Mouse (Mus musculus): ENCODE data around the gene 1810055G02Rik. TPM values are rescaled to one million over a fixed set of nuclear protein-coding genes. Genes with fewer than 3 reads are reported as not detected.

The 1810055G02Rik gene
- polyA plus RNA-seq, 1 experiment from 2014 or later, result 61.4 TPM

DNA sequence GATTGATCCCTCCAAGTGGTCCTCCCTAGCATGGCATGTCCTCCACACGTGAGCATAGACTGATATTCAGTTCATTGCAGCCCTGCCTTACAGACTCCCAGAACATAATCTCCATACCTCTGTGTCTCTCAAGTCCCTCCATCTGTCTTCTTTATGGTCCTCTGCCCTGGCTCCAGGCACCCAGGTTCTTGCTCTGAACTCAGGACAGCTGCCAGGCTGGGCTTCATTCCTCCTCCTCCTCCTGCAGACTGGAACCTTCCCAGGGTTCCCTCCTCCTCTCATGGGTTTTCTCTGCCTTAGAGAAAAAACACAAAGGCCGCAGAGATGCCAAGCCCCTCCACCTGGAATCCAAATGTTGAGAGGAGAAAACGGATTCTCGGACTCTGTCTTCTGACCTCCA lies 34.6 kb downstream of the 1810055G02Rik start:
- Histone ChIP-seq H3K4me1 (ENCODE audit: control insufficient read depth, insufficient read depth, low read length) (0 out of 2 replicates have a peak, but pooled peaks cover 3% of the 10 kb centered on the region), H3K9ac (ENCODE audit: low read depth, low read length) (0 out of 2 replicates have a peak overlapping the region, but pooled peaks have one; percentile 8), H3K36me3 (ENCODE audit: control insufficient read depth, insufficient read depth, low read length) (no peaks in the 10 kb centered on the region), H3K9me3 (ENCODE audit: control insufficient read depth, low read length) (no peaks in the 10 kb centered on the region), H3K27ac (replicated peaks; ENCODE audit: low read depth, low read length) (peak overlapping the region; percentile 58; the same call in 1 of the 2 replicates), H3K27me3 (replicated peaks; ENCODE audit: control insufficient read depth, insufficient read depth, low read length) (no peaks in the 10 kb centered on the region), H3K4me3 (ENCODE audit: low read depth, low read length) (no peak overlapping the region), H3K4me2 (ENCODE audit: low read depth, low read length) (no peak overlapping the region)
- 0 out of 2 replicates have a peak, but pooled peaks have one; percentile 6 for ATAC-seq (ENCODE audit: low read depth)
- DNase-seq (ENCODE audit: low spot score), result peak; percentile 10
- 34% methylated on average over 4 of the region's 4 CpGs for WGBS

DNA sequence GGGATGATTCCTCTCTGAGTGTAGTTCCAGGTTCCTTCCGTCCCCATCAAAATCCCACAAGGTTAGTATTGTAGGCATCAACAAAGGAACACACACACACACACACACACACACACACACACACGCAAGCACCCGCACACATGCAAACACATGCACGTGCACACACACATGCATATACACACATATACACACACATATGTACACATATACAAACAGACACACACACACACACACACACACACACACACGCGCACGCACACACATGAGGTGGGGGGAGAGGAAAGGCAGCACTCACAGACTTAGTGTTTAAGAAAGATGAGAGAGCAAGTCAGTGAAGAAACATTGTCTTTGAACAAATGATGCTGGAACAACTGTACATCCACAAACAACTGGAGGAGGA lies 35.3 kb downstream of the 1810055G02Rik start:
- Histone ChIP-seq H3K4me3 (ENCODE audit: low read depth, low read length) (peak overlapping the region; percentile 54; the same call in 1 of the 2 replicates), H3K9me3 (ENCODE audit: control insufficient read depth, low read length) (0 out of 2 replicates have a peak, but pooled peaks cover 2% of the 10 kb centered on the region), H3K27ac (replicated peaks; ENCODE audit: low read depth, low read length) (peak overlapping the region; percentile 88), H3K27me3 (replicated peaks; ENCODE audit: control insufficient read depth, insufficient read depth, low read length) (no peaks in the 10 kb centered on the region), H3K4me2 (ENCODE audit: low read depth, low read length) (peak overlapping the region; percentile 68), H3K9ac (ENCODE audit: low read depth, low read length) (no peak overlapping the region), H3K36me3 (ENCODE audit: control insufficient read depth, insufficient read depth, low read length) (no peaks in the 10 kb centered on the region), H3K4me1 (ENCODE audit: control insufficient read depth, insufficient read depth, low read length) (0 out of 2 replicates have a peak, but pooled peaks cover 3% of the 10 kb centered on the region)
- 75% methylated on average over 7 of the region's 7 CpGs for WGBS
- ATAC-seq (ENCODE audit: low read depth) (peak; percentile 44; the same call in 1 of the 2 replicates), DNase-seq (ENCODE audit: low spot score) (no peak)

DNA sequence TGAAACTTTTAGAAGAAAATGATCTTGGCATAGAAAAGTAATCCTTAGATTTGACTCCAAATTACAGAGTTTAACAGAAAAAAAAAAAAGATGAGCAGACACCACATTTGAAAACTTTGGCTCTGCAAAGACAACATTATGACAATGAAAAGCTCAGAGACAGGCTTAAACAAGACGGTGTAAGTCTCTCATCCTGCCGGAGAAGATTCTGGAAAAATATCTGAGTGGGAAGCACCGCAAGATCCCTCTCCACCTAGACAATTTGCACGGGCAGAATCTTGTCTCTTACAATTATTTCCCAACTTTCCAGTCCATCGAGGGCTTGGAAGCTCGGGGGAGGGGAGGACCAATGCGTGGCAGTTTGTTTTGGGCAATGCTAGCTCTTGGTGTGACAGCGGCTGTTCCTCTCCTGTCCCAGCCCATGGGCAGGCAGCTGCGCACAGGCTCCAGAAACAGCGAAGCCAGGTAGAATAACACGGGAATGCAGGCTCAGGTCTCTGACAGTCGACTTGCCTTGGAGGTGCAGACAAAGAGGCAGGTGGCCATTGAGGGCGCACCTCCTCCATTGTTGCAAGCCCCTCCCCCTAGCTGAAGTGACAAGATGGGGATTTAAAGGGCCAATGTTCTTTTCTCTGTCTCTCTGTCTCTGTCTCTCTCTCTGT lies 35.9 kb downstream of the 1810055G02Rik start:
- DNase-seq (ENCODE audit: low spot score), result peak; percentile 86
- WGBS, result 6% methylated on average over 13 of the region's 13 CpGs
- H3K4me2 ChIP-seq (ENCODE audit: low read depth, low read length), result peak overlapping the region; percentile 68
- H3K4me3 ChIP-seq (ENCODE audit: low read depth, low read length), result peak overlapping the region; percentile 54
- peak overlapping the region; percentile 88 for H3K27ac ChIP-seq (replicated peaks; ENCODE audit: low read depth, low read length)
- 0 out of 2 replicates have a peak, but pooled peaks cover 4% of the 10 kb centered on the region for H3K9me3 ChIP-seq (ENCODE audit: control insufficient read depth, low read length)
- peak overlapping the region; percentile 70 for H3K9ac ChIP-seq (ENCODE audit: low read depth, low read length)
- ATAC-seq (ENCODE audit: low read depth), result peak; percentile 85
- no peaks in the 10 kb centered on the region for H3K36me3 ChIP-seq (ENCODE audit: control insufficient read depth, insufficient read depth, low read length)
- 0 out of 2 replicates have a peak, but pooled peaks cover 3% of the 10 kb centered on the region for H3K4me1 ChIP-seq (ENCODE audit: control insufficient read depth, insufficient read depth, low read length)
- H3K27me3 ChIP-seq (replicated peaks; ENCODE audit: control insufficient read depth, insufficient read depth, low read length), result no peaks in the 10 kb centered on the region

DNA sequence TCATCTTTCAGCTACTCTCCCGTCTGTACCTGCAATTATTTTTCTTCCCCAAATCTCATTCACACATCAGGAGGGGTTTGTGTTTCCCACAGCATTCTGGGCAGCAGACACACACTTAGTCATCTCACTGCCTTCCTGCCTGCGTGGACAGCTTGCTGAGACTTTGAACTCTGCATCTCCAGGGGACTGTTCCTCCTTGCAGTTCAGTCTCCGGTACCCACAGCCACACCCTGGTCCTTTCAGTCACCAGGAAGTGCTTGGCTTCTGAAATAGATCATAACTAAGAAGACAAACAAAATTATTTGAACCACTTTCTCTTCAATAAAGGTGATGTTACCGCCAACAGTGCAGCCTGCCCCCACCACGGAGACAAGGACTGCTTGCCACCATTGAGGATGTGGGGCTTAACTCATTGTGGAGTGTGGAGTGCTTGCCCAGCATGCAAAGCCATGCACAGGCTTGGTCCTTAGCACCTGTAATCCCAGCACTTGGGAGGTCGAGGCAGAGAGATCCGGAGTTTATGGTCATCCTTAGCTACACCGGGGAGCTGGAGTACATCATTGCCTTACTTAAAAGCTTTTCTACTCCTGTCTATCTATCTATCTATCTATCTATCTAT lies 44.6 kb downstream of the 1810055G02Rik start:
- Histone ChIP-seq H3K4me2 (ENCODE audit: low read depth, low read length) (no peak overlapping the region), H3K9ac (ENCODE audit: low read depth, low read length) (no peak overlapping the region), H3K27ac (replicated peaks; ENCODE audit: low read depth, low read length) (no peak overlapping the region), H3K4me1 (ENCODE audit: control insufficient read depth, insufficient read depth, low read length) (no peaks in the 10 kb centered on the region), H3K27me3 (replicated peaks; ENCODE audit: control insufficient read depth, insufficient read depth, low read length) (no peaks in the 10 kb centered on the region), H3K9me3 (ENCODE audit: control insufficient read depth, low read length) (0 out of 2 replicates have a peak, but pooled peaks cover 4% of the 10 kb centered on the region), H3K4me3 (ENCODE audit: low read depth, low read length) (no peak overlapping the region), H3K36me3 (ENCODE audit: control insufficient read depth, insufficient read depth, low read length) (no peaks in the 10 kb centered on the region)
- no peak for DNase-seq (ENCODE audit: low spot score)
- 48% methylated on average over 8 of the region's 8 CpGs for WGBS
- no peak for ATAC-seq (ENCODE audit: low read depth)

DNA sequence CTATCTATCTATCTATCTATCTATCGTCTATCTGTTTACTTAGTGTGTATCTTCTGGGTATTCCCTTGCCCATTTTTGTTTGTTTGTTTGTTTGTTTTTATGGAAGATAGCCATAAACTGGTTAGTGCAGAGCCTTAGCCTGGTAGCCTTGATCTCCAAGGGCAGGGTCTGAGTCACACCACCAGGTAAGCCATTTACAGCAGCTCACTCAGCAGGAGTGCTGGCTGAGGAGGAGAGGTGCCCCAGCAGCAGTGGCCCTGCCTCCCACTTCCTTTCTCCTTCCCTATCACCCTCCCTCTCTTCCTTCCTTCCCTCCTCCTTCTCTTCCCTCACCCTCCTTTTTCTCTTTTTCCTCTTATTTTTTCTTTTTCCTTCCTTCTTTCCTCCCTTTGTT lies 45.1 kb downstream of the 1810055G02Rik start:
- DNase-seq (ENCODE audit: low spot score), result no peak

DNA sequence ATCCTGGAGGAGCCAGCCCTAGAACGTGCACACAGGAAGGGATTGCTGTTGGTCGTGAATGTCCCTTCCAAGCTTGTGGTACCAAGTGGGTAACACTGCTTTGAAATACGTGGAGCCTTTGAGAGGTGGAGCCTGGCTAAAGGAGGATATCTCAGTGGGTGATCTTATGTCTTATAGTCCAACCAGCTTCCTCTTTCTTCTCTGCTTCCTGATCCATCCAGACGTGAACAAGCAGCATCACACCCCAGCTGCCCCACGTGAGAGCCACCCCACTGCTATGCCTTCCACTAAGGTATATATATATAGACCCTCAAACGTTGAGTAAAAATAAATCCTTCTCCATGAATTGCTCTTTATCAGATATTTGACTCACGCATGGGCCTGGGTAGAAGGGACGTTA lies 45.6 kb downstream of the 1810055G02Rik start:
- DNase-seq (ENCODE audit: low spot score), result no peak
- H3K4me1 ChIP-seq (ENCODE audit: control insufficient read depth, insufficient read depth, low read length), result no peaks in the 10 kb centered on the region
- no peaks in the 10 kb centered on the region for H3K36me3 ChIP-seq (ENCODE audit: control insufficient read depth, insufficient read depth, low read length)
- no peak overlapping the region for H3K27ac ChIP-seq (replicated peaks; ENCODE audit: low read depth, low read length)
- H3K9me3 ChIP-seq (ENCODE audit: control insufficient read depth, low read length), result no peaks in the 10 kb centered on the region
- no peak overlapping the region for H3K4me2 ChIP-seq (ENCODE audit: low read depth, low read length)
- no peaks in the 10 kb centered on the region for H3K27me3 ChIP-seq (replicated peaks; ENCODE audit: control insufficient read depth, insufficient read depth, low read length)
- H3K4me3 ChIP-seq (ENCODE audit: low read depth, low read length), result no peak overlapping the region
- ATAC-seq (ENCODE audit: low read depth), result no peak
- H3K9ac ChIP-seq (ENCODE audit: low read depth, low read length), result no peak overlapping the region
- WGBS, result 52% methylated on average over 8 of the region's 8 CpGs

More for the DNA sequence above, 45.1 kb downstream of the 1810055G02Rik start:
- Histone ChIP-seq H3K4me1 (ENCODE audit: control insufficient read depth, insufficient read depth, low read length) (no peaks in the 10 kb centered on the region), H3K9me3 (ENCODE audit: control insufficient read depth, low read length) (0 out of 2 replicates have a peak, but pooled peaks cover 4% of the 10 kb centered on the region), H3K9ac (ENCODE audit: low read depth, low read length) (no peak overlapping the region), H3K27ac (replicated peaks; ENCODE audit: low read depth, low read length) (no peak overlapping the region), H3K4me3 (ENCODE audit: low read depth, low read length) (no peak overlapping the region), H3K4me2 (ENCODE audit: low read depth, low read length) (no peak overlapping the region), H3K27me3 (replicated peaks; ENCODE audit: control insufficient read depth, insufficient read depth, low read length) (no peaks in the 10 kb centered on the region), H3K36me3 (ENCODE audit: control insufficient read depth, insufficient read depth, low read length) (no peaks in the 10 kb centered on the region)
- ATAC-seq (ENCODE audit: low read depth), result no peak
- 80% methylated on average over 1 of the region's 1 CpGs for WGBS

DNA sequence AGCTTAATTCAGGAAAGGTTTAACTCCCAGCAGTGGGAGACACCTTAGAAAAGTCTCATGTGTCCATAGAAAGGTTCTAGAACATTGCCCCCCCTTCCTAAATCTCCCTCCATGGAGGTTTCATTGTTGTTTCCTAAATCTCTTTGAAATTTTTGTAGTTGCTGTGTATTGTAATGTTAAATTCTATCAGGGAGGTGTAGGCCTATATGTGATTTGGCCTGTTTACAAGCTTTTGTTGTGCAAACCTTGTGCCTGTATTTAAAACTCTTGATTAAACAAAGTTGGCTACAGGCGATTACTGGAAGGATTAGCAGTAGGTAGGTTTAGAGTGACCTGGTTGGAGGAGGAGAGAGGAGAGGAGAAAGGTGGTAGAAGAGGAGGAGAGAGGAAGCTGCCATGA lies 49.8 kb downstream of the 1810055G02Rik start:
- Histone ChIP-seq H3K27me3 (replicated peaks; ENCODE audit: control insufficient read depth, insufficient read depth, low read length) (no peaks in the 10 kb centered on the region), H3K4me2 (ENCODE audit: low read depth, low read length) (no peak overlapping the region), H3K4me3 (ENCODE audit: low read depth, low read length) (no peak overlapping the region), H3K4me1 (ENCODE audit: control insufficient read depth, insufficient read depth, low read length) (no peaks in the 10 kb centered on the region), H3K9ac (ENCODE audit: low read depth, low read length) (no peak overlapping the region), H3K27ac (replicated peaks; ENCODE audit: low read depth, low read length) (no peak overlapping the region), H3K9me3 (ENCODE audit: control insufficient read depth, low read length) (0 out of 2 replicates have a peak, but pooled peaks cover 5% of the 10 kb centered on the region), H3K36me3 (ENCODE audit: control insufficient read depth, insufficient read depth, low read length) (no peaks in the 10 kb centered on the region)
- ATAC-seq (ENCODE audit: low read depth) (no peak), DNase-seq (ENCODE audit: low spot score) (no peak)
- WGBS, result 51% methylated on average over 1 of the region's 1 CpGs

DNA sequence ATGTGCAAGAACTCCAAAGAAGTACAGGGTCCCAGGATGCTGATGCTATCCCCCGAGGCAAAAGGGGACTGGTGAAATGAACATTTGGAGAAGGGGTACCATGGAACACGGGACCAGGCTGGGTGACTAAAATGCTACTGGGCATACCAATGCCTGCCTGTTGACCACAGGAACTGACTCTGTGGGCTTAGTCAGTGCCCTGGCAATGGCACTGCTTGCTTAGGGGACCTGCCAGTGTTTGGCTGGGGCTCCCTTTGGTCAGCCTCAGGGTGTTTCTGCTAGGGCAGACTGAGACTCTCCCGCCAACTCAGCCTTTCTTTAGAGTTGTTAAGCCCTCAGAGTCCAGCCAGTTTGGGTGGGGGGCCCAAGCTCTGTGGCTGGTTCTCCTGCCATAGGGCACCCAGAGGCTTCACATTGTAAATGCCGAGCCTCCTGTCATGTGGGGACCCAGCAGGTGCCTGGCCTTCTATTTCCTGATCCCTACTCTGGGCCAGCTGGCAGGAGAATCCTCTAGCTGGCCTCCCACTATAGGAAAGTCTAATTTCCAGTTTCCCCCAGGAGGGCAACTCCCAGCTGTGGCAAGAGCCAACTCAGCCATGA lies 57.2 kb downstream of the 1810055G02Rik start:
- 70% methylated on average over 4 of the region's 4 CpGs for WGBS
- ATAC-seq (ENCODE audit: low read depth) (no peak), DNase-seq (ENCODE audit: low spot score) (no peak)
- H3K9ac ChIP-seq (ENCODE audit: low read depth, low read length), result no peak overlapping the region
- no peak overlapping the region for H3K27ac ChIP-seq (replicated peaks; ENCODE audit: low read depth, low read length)
- 0 out of 2 replicates have a peak, but pooled peaks cover 5% of the 10 kb centered on the region for H3K9me3 ChIP-seq (ENCODE audit: control insufficient read depth, low read length)
- H3K4me1 ChIP-seq (ENCODE audit: control insufficient read depth, insufficient read depth, low read length), result peaks cover 13% of the 10 kb centered on the region
- H3K36me3 ChIP-seq (ENCODE audit: control insufficient read depth, insufficient read depth, low read length), result 0 out of 2 replicates have a peak, but pooled peaks cover 6% of the 10 kb centered on the region
- no peaks in the 10 kb centered on the region for H3K27me3 ChIP-seq (replicated peaks; ENCODE audit: control insufficient read depth, insufficient read depth, low read length)
- H3K4me3 ChIP-seq (ENCODE audit: low read depth, low read length), result no peak overlapping the region
- H3K4me2 ChIP-seq (ENCODE audit: low read depth, low read length), result no peak overlapping the region
